Mouse (Mus musculus) forebrain, embryonic 15.5 days (tissue): ENCODE results near the gene Amh. TPM values are rescaled to one million over a fixed set of nuclear protein-coding genes. Genes with fewer than 3 reads are reported as not detected.

Source experiments
- ATAC-seq: fragments of 200-750 bp; cut with Nextera tagmentation; replicated peaks from 2 replicates; pipeline ENCODE4 v1.8.0; 2017; ENCODE audit warnings: mild to moderate bottlenecking, moderate TSS enrichment, moderate library complexity
- H3K27ac ChIP-seq: fragments of 300-500 bp; sonication (generic); replicated peaks from 2 replicates; pipeline ENCODE4 v1.5.1; 2015; ENCODE audit warnings: mild to moderate bottlenecking, inconsistent platforms
- H3K27me3 ChIP-seq: fragments of 300-500 bp; sonication (generic); 2 replicates; pipeline ENCODE4 v1.6.1; 2015; ENCODE audit warnings: inconsistent platforms
- H3K36me3 ChIP-seq: fragments of 300-500 bp; sonication (generic); 2 replicates; pipeline ENCODE4 v1.6.1; 2015; ENCODE audit warnings: mild to moderate bottlenecking, inconsistent platforms
- H3K4me1 ChIP-seq: fragments of 300-500 bp; sonication (generic); 2 replicates; pipeline ENCODE4 v1.6.1; 2015; ENCODE audit warnings: inconsistent platforms
- H3K4me2 ChIP-seq: fragments of 300-500 bp; sonication (generic); replicated peaks from 2 replicates; pipeline ENCODE4 v1.6.1; 2015; ENCODE audit warnings: mild to moderate bottlenecking, inconsistent platforms
- H3K4me3 ChIP-seq: fragments of 300-500 bp; sonication (generic); 2 replicates; pipeline ENCODE4 v1.5.1; 2015; ENCODE audit warnings: mild to moderate bottlenecking, inconsistent platforms
- H3K9ac ChIP-seq: fragments of 300-500 bp; sonication (generic); replicated peaks from 2 replicates; pipeline ENCODE4 v1.6.1; 2015; ENCODE audit warnings: mild to moderate bottlenecking, inconsistent platforms
- H3K9me3 ChIP-seq: fragments of 300-500 bp; sonication (generic); 2 replicates; pipeline ENCODE4 v1.6.1; 2016; ENCODE audit warnings: inconsistent platforms
- WGBS: fragments of 180-500 bp; shearing (Covaris S2); methylation state at CpG from one replicate; pipeline ENCODE4 v1.1.7; 2015; ENCODE audit warnings: mixed read lengths; 5-methylcytosine and 5-hydroxymethylcytosine counted together
- polyA plus RNA-seq: library from polyadenylated mRNA; unstranded; fragments of >200 nt; fragmentation: Nextera tagmentation; extraction: Ambion mirVana; gene quantifications from 2 replicates; pipeline ENCODE4 v1.2.1, GENCODE M21; 2015

The Amh gene
- polyA plus RNA-seq, 1 experiment from 2014 or later = 0.10 TPM

DNA sequence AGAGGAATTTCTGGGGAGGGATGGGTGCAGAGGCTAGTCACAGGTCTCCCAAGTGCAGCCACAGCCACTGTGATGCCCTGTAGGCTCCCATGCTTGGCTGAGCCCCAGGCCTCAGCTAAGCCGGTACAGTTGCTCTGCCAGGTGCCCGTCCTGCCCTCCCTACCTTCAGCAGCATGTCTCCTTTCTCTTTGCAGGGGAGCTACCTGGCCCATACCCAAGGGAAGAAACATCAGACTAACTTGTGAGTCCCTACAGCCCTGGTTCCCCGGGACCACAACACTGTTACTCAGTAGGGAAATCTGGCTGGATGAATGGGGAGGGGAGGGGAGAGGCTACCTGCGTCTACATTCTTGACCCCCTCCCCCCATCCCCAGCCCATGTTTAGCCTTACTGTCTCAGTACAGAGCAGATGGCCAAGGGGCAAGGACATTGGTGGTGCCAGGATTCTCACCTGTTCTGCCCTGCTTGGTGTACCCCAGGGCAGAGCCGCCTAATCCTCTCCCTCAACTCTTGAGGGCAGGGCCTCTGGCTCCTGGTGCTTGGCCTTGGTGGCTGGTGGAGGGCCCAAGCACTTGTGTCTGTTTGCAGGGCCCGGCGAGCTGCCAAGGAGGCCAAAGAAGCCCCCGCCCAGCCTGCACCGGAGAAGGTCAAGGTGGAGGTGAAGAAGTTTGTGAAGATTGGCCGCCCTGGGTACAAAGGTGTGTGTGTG, 2.7 kb upstream of the Amh start:
- Histone ChIP-seq H3K9ac (no peak overlapping the region), H3K27ac (no peak overlapping the region), H3K27me3 (no peaks in the 10 kb centered on the region), H3K4me2 (no peak overlapping the region), H3K4me1 (peaks cover 29% of the 10 kb centered on the region), H3K36me3 (peaks cover 37% of the 10 kb centered on the region), H3K4me3 (no peak overlapping the region), H3K9me3 (no peaks in the 10 kb centered on the region)
- ATAC-seq = no peak
- 93% methylated on average over 10 of the region's 10 CpGs for WGBS

DNA sequence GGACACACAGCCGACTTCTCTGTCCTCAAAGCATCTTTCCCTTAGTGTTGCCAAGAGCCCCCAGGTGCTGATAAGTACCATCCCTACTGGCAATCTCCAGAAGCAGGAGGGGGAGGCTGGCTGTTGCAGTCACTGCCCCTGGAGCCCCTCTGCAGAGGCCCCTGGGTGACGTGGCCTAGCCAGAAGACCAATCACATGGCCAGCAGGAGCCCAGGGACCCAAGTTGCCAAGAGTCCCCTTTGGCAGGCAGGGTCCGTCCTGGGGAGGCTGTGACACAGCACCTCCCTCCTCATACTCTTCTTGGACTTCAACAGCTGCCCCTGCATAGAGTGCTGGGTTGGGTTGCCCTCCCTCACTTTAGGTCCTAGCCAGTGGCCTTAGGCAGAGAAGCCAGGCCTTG, 2.0 kb upstream of the Amh start:
- Histone ChIP-seq H3K4me2 (no peak overlapping the region), H3K4me1 (peaks cover 31% of the 10 kb centered on the region), H3K27ac (no peak overlapping the region), H3K4me3 (no peak overlapping the region), H3K9ac (no peak overlapping the region), H3K36me3 (peaks cover 37% of the 10 kb centered on the region), H3K27me3 (peaks cover 3% of the 10 kb centered on the region; the same call in 1 of the 2 replicates), H3K9me3 (no peaks in the 10 kb centered on the region)
- no peak for ATAC-seq
- 84% methylated on average over 3 of the region's 3 CpGs for WGBS

DNA sequence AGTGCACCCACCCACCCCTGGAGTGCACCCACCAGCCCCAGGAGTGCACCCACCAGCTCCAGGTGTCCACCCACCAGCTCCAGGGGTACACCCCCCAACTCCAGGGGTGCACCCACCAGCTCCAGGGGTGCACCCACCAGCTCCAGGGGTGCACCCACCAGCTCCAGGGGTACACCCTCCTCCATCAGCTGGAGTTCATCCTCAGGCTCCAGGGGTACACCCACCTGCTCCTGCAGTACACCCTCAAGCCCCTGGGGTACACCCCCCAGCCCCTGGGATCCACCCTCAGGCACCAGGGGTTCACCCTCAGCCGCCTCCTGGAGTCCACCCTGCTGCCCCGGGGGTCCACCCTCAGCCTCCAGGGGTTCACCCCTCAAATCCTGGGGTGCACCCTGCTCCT, 703 bp upstream of the Amh start:
- 100% methylated on average over 2 of the region's 2 CpGs for WGBS
- H3K4me1 ChIP-seq = peaks cover 38% of the 10 kb centered on the region
- no peak for ATAC-seq
- peaks cover 37% of the 10 kb centered on the region for H3K36me3 ChIP-seq
- no peak overlapping the region for H3K4me3 ChIP-seq
- H3K27ac ChIP-seq = no peak overlapping the region
- no peak overlapping the region for H3K9ac ChIP-seq
- H3K4me2 ChIP-seq = no peak overlapping the region
- H3K9me3 ChIP-seq = no peaks in the 10 kb centered on the region
- peaks cover 17% of the 10 kb centered on the region; the same call in 1 of the 2 replicates for H3K27me3 ChIP-seq

DNA sequence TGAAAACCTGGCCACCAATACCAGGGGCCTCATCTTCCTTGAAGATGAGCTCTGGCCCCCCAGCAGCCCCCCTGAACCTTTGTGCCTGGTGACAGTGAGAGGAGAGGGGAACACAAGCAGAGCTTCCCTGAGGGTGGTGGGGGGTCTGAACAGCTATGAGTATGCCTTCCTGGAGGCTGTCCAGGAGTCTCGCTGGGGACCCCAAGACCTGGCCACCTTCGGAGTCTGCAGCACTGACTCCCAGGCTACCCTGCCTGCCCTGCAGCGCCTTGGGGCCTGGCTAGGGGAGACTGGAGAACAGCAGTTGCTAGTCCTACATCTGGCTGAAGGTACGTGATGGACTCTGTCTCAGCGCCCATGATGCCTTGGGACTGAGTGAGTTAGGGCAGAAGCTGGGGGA, 279 bp downstream of the Amh start:
- no peak overlapping the region for H3K9ac ChIP-seq
- 73% methylated on average over 5 of the region's 5 CpGs for WGBS
- no peak for ATAC-seq

DNA sequence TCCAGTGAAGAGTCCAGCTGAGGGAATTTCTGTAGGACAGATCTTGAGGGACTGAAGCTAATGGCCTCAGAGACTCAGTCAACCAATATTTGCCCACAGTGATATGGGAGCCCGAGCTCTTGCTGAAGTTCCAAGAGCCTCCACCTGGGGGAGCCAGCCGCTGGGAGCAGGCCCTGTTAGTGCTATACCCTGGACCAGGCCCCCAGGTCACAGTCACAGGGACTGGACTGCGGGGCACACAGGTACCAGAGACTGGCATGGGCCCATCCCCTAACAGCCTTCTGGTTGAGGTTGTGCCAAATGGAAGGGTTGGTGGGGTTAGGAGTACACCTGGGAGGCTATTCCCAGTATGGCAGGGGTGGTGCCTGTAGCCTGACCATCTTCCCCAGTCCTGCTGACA, 882 bp downstream of the Amh start:
- Histone ChIP-seq H3K4me1 (peaks cover 26% of the 10 kb centered on the region), H3K4me3 (no peak overlapping the region), H3K9ac (no peak overlapping the region), H3K9me3 (no peaks in the 10 kb centered on the region), H3K27ac (no peak overlapping the region), H3K4me2 (no peak overlapping the region), H3K36me3 (peaks cover 37% of the 10 kb centered on the region), H3K27me3 (peaks cover 32% of the 10 kb centered on the region)
- WGBS = 13% methylated on average over 3 of the region's 3 CpGs
- 0 out of 2 replicates have a peak, but pooled peaks have one; percentile 6 for ATAC-seq

More for the DNA sequence above, 279 bp downstream of the Amh start:
- Histone ChIP-seq H3K4me3 (no peak overlapping the region), H3K4me2 (no peak overlapping the region), H3K9me3 (no peaks in the 10 kb centered on the region), H3K27ac (no peak overlapping the region), H3K27me3 (peaks cover 25% of the 10 kb centered on the region), H3K4me1 (peaks cover 28% of the 10 kb centered on the region), H3K36me3 (peaks cover 37% of the 10 kb centered on the region)

DNA sequence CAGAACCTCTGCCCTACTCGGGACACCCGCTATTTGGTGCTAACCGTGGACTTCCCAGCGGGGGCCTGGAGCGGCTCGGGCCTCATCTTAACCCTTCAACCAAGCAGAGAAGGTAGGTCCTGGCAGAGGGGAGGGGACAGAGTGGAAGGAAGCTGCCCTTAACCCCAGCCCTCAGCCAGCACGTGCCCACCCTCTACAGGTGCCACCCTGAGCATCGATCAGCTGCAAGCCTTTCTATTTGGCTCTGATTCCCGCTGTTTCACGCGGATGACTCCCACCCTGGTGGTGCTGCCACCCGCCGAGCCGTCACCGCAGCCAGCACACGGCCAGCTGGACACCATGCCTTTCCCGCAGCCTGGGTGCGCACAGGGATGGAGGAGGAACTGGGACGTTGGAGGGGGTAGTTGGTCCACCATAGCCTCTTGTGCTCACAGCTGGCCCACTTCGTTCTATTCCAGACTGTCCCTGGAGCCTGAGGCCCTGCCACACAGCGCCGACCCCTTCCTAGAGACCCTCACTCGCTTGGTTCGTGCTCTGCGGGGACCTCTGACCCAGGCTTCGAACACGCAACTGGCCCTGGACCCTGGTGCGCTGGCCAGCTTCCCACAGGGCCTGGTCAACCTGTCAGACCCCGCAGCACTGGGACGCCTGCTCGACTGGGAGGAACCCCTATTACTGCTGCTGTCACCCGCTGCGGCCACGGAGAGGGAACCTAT, 1.5 kb downstream of the Amh start:
- peak; percentile 10; the same call in 1 of the 2 replicates for ATAC-seq
- peaks cover 26% of the 10 kb centered on the region for H3K4me1 ChIP-seq
- 43% methylated on average over 34 of the region's 34 CpGs for WGBS
- peak overlapping the region; percentile 82 for H3K27ac ChIP-seq
- peak overlapping the region; percentile 55 for H3K9ac ChIP-seq
- H3K36me3 ChIP-seq = peaks cover 35% of the 10 kb centered on the region
- H3K27me3 ChIP-seq = peaks cover 37% of the 10 kb centered on the region
- no peaks in the 10 kb centered on the region for H3K9me3 ChIP-seq
- H3K4me3 ChIP-seq = peak overlapping the region; percentile 47
- peak overlapping the region; percentile 80 for H3K4me2 ChIP-seq

DNA sequence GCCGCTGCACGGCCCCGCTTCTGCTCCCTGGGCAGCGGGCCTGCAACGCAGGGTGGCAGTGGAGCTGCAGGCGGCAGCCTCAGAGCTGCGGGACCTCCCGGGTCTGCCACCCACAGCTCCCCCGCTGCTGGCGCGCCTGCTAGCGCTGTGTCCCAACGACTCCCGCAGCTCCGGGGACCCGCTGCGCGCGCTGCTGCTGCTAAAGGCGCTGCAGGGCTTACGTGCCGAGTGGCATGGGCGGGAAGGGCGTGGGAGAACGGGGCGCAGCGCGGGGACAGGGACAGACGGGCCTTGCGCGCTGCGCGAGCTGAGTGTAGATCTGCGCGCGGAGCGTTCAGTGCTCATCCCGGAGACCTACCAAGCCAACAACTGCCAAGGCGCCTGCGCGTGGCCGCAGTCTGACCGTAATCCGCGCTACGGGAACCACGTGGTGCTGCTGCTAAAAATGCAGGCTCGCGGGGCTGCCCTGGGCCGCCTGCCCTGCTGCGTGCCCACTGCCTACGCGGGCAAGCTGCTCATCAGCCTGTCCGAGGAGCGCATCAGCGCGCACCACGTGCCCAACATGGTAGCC, 2.1 kb downstream of the Amh start:
- Histone ChIP-seq H3K27me3 (peaks cover 38% of the 10 kb centered on the region), H3K4me2 (peak overlapping the region; percentile 80), H3K4me3 (peak overlapping the region; percentile 47), H3K9me3 (no peaks in the 10 kb centered on the region), H3K4me1 (peaks cover 26% of the 10 kb centered on the region), H3K27ac (peak overlapping the region; percentile 82), H3K9ac (peak overlapping the region; percentile 55), H3K36me3 (peaks cover 28% of the 10 kb centered on the region)
- peak; percentile 79 for ATAC-seq
- WGBS = under 1% methylated on average over 56 of the region's 58 CpGs

DNA sequence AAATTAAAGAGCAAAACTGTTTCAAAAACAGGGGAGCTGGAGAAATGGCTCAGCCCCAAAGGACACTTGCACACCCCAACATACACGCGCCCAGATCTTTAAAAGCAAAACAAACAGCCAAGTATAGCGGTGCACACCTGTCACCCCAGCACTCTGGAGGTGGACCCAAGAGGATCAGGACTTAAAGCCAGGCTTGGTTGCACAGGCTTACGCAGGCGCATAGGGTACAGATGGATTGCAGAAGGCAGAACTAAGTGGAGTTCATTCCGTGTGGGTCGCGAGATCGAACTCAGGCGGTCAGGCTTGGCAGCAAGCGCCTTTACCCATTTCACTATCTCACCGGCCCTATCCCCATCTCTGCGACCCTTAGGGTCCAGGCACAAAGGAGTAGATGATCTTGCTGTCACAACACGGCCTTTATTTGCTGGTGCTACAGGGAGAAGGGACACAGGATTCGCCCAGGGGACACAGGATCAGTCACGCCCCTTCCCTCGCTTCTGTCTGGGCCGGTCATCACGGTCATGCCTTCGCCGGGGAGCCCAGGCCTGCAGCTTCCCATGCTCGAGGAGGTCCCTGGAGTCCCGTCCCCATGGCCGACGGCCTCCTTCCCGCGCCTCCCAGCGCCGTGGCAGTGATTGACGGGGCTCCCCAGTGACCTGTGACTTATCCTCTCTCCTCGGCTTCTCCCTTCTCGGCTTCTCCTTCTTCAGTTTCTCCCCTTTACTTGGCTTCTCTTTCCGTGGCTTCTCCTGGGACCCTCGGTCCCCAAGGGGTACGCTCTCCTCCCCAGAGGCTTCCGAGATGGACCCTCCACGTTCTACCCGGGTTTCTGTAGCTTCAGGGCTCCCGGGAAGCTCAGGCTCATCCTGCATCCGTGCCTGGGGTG, 3.3 kb downstream of the Amh start:
- no peak for ATAC-seq
- Histone ChIP-seq H3K4me3 (0 out of 2 replicates have a peak overlapping the region, but pooled peaks have one; percentile 6), H3K4me2 (peak overlapping the region; percentile 80; the same call in 1 of the 2 replicates), H3K9ac (no peak overlapping the region), H3K4me1 (peaks cover 26% of the 10 kb centered on the region), H3K27me3 (peaks cover 40% of the 10 kb centered on the region), H3K27ac (no peak overlapping the region), H3K9me3 (no peaks in the 10 kb centered on the region), H3K36me3 (peaks cover 16% of the 10 kb centered on the region)
- 18% methylated on average over 40 of the region's 40 CpGs for WGBS

DNA sequence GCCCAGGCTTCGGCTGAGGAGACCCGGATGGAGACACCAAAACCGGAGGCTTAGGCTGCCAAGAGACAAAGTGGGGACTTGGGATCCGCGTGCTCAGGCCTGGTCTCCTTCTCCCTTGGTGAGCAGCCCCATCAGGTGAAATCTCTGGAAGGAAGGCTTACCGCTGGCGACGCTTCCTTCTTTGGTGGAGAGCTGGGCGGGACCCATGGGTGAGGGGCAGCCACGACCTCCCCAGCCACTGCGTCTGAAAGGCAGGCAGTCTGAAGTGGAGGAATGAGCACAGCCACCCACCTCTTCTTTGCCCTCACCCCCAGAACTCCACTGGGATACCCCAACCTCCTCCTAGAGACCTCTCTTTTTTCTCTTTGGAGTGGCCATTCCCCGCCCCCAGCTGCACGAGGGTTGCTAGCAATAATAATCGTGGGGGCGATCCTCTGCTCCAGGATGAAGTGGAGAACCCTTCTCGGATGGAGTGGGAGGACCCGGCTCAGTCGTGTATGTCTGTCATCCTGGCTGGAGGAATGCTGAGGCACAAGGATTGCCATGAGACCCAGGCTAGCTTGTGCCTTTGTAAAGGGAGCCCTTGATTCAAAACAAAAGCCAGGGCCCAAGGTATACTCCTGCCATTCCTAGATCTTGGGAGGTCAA, 4.1 kb downstream of the Amh start:
- Histone ChIP-seq H3K27me3 (peaks cover 41% of the 10 kb centered on the region), H3K9ac (no peak overlapping the region)
- 8% methylated on average over 18 of the region's 18 CpGs for WGBS

DNA sequence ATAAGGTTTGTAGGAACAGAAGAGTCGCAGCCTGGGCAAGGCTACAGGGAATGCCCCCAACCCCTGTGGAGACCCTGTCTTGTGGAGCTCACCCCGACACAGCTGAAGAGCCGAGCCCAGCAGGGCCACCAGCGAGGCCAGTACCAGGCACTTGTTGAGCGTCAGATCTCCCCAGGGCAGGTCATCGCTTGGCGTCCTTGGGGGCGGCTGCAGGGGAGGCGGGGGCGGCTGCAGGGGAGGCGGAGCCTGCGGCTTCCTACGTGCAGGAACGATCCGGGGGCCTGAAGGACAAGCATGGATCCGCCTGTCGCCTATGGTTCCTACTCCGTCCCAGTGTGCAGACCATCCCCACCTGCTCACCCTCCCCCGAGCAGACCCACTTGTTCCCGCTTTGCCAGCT, 5.0 kb downstream of the Amh start:
- Histone ChIP-seq H3K4me1 (peaks cover 26% of the 10 kb centered on the region), H3K9ac (no peak overlapping the region), H3K27me3 (peaks cover 41% of the 10 kb centered on the region), H3K36me3 (peaks cover 1% of the 10 kb centered on the region; the same call in 1 of the 2 replicates), H3K4me3 (no peak overlapping the region), H3K9me3 (no peaks in the 10 kb centered on the region), H3K4me2 (no peak overlapping the region), H3K27ac (no peak overlapping the region)
- 4% methylated on average over 20 of the region's 20 CpGs for WGBS
- ATAC-seq = no peak

More for the DNA sequence above, 4.1 kb downstream of the Amh start:
- ATAC-seq = no peak
- Histone ChIP-seq H3K4me2 (no peak overlapping the region), H3K36me3 (peaks cover 9% of the 10 kb centered on the region), H3K27ac (no peak overlapping the region), H3K4me3 (peak overlapping the region; percentile 6; the same call in 1 of the 2 replicates), H3K9me3 (no peaks in the 10 kb centered on the region), H3K4me1 (peaks cover 26% of the 10 kb centered on the region)

DNA sequence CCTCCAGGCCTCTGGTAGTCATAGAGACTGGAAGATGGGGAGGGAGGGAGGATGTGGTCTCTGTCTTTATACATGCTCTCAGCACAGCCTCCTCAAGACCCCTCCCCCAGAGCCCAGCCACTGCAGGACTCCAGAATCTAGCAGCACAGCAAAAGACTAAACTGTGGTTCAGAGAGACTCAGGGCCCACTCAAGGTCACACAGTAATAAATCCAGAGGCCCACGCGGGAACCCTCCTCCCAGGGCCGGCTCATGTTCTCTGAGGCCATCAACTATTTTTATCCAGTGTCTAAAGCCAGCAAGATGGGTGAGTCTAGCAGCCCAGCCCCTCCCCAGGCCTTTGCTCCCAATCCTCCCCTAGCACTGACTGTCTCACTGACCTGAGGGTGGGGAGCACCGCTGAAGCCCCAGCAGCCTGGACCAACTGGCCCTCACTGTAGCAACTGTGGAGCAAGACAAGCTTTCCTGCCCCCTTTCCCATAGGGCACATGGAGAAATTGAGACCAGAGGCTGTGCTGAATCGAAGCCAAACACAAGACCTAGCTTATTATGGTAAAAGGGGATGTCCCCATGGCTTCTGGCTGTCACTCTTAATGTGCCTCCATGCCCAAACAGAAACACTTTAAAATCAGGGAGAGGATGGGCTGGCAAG, 7.5 kb downstream of the Amh start:
- Histone ChIP-seq H3K36me3 (no peaks in the 10 kb centered on the region), H3K4me2 (no peak overlapping the region), H3K27me3 (peaks cover 41% of the 10 kb centered on the region), H3K4me3 (no peak overlapping the region), H3K27ac (no peak overlapping the region), H3K9ac (no peak overlapping the region), H3K9me3 (no peaks in the 10 kb centered on the region), H3K4me1 (peaks cover 14% of the 10 kb centered on the region)
- 69% methylated on average over 5 of the region's 5 CpGs for WGBS
- ATAC-seq = no peak
